Mouse (Mus musculus) C2C12 (cell line): ENCODE data around the gene Mcts2.

Source experiments
- CEBPB ChIP-seq: IDR thresholded peaks from one replicate; pipeline ENCODE4 v1.6.1; 2011; ENCODE audit warnings: low read depth, mild to moderate bottlenecking, control low read depth, moderate library complexity
- CTCF ChIP-seq: IDR thresholded peaks from one replicate; pipeline ENCODE4 v1.5.1; 2011; ENCODE audit not compliant: control insufficient read depth, insufficient read depth, insufficient read length
- FOSL1 ChIP-seq: IDR thresholded peaks from one replicate; pipeline ENCODE4 v1.8.0; 2011; ENCODE audit warnings: mild to moderate bottlenecking, low read length; ENCODE audit not compliant: poor library complexity, insufficient read depth, severe bottlenecking
- MAX ChIP-seq: IDR thresholded peaks from one replicate; pipeline ENCODE4 v1.6.1; 2011; ENCODE audit warnings: mild to moderate bottlenecking, control low read depth
- MYOD1 ChIP-seq: IDR thresholded peaks from one replicate; pipeline ENCODE4 v1.6.1; 2011; ENCODE audit warnings: low read depth; ENCODE audit not compliant: control insufficient read depth, insufficient read length
- MYOG ChIP-seq: IDR thresholded peaks from one replicate; pipeline ENCODE4 v1.6.1; 2011; ENCODE audit not compliant: control insufficient read depth, insufficient read length; ENCODE audit errors: extremely low read depth
- USF1 ChIP-seq: IDR thresholded peaks from one replicate; pipeline ENCODE4 v1.6.1; 2011; ENCODE audit warnings: low read depth, mild to moderate bottlenecking, control low read depth, moderate library complexity

- TF ChIP-seq CTCF (no peak), MAX (no peak), MYOD1 (no peak), USF1 (no peak), MYOG (no peak), CEBPB (no peak), FOSL1 (no peak)
These were observed 13.3 kb downstream of the Mcts2 start for GRCm38 (mm10) chr2:152700138-152700537.
